Mouse (Mus musculus) CD4-positive naive resting alpha-beta T cell, adult 57 days (primary cell): Measurements from ENCODE around the gene Calm1. TPM values are rescaled to one million over a fixed set of nuclear protein-coding genes. Genes with fewer than 3 reads are reported as not detected.

Experiments
- total RNA-seq: library from RNA; stranded (reverse); gene quantifications from one replicate; pipeline ENCODE4 v1.2.4, GENCODE M21; 2023

Gene Calm1
- 470 TPM for total RNA-seq

GRCm38 (mm10) chr12:100198967-100199660 lies at the start of gene Calm1:
Gene Calm1 (plus strand): TSS chr12:100199435.

GRCm38 (mm10) chr12:100159261-100159975 lies 39.8 kb upstream of the Calm1 start, which contains the start of gene Nrde2:
Gene Nrde2 (minus strand): TSS chr12:100159653.

Other genes with a start within 250 kb of the Calm1 start
- 1.9 TPM for gene Kcnk13, start 234.9 kb upstream of the Calm1 start, total RNA-seq
- 67.6 TPM for gene Psmc1, start 89.3 kb upstream of the Calm1 start, total RNA-seq
- gene Nrde2, start 39.8 kb upstream of the Calm1 start, total RNA-seq, result 30.1 TPM